Mouse (Mus musculus) embryonic fibroblast, embryonic 13.5 days (primary cell): Measurements from ENCODE around the gene Pnpo.

Source experiments
- CTCF ChIP-seq: IDR thresholded peaks from 2 replicates; pipeline ENCODE4 v1.5.1; 2011; ENCODE audit warnings: mild to moderate bottlenecking, control low read depth, low read length, moderate library complexity, borderline replicate concordance; ENCODE audit not compliant: insufficient read depth
- POLR2A ChIP-seq: IDR thresholded peaks from 2 replicates; pipeline ENCODE4 v1.6.1; 2011; ENCODE audit warnings: low read depth, mild to moderate bottlenecking, control low read depth, low read length, moderate library complexity

- TF ChIP-seq CTCF (no peak), POLR2A (no peak)
Measured at GRCm38 (mm10) chr11:96929096-96929765, 14.6 kb downstream of the Pnpo start.
